Mouse (Mus musculus): ENCODE measurements at regions not wholly inside any gene's neighbourhood (a gene's known extent, or its start where the extent isn't known, plus 50 kb on each side); places are given as distances from the start of the nearest gene placed in this dataset.

GRCm38 (mm10) chr13:116795041-116795440 lies 230.3 kb downstream of the Parp8 start:
- DNase-seq (ENCODE audit: low spot score in 2 of 2) = no peak

DNA sequence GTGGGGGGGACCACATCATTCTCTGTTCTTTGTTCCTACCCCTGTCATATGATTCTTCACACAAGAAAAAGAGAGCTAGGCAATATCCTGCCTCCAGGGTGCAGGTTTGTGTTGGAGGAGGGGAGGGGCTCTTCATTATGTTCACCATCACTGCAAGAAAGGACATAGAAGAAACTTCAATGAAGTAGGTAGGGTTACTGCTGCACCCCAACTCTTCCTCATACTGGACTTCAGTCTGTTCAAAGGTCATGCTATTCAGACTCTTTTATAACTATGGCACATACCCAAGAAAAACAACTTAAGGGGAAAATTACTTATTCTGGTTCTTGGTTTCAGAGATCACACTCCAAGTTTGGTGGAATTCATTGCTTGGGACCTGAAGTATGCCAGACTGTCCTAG lies 243.7 kb downstream of the Parp8 start:
- DNase-seq (ENCODE audit: low spot score in 2 of 2) = no peak

- no peak for DNase-seq (ENCODE audit: low spot score in 2 of 2)
Observed at GRCm38 (mm10) chr13:116765491-116765890, 259.8 kb downstream of the Parp8 start.

GRCm38 (mm10) chr13:116759912-116760311 lies 265.4 kb downstream of the Parp8 start:
- DNase-seq (ENCODE audit: low spot score in 2 of 2) = no peak

- DNase-seq (ENCODE audit: low spot score in 2 of 2) = no peak
Observed at GRCm38 (mm10) chr13:116740825-116741224, 284.5 kb downstream of the Parp8 start.

- no peak for DNase-seq (ENCODE audit: low spot score in 2 of 2)
Observed at GRCm38 (mm10) chr13:116723361-116724153, 301.8 kb downstream of the Parp8 start.

DNA sequence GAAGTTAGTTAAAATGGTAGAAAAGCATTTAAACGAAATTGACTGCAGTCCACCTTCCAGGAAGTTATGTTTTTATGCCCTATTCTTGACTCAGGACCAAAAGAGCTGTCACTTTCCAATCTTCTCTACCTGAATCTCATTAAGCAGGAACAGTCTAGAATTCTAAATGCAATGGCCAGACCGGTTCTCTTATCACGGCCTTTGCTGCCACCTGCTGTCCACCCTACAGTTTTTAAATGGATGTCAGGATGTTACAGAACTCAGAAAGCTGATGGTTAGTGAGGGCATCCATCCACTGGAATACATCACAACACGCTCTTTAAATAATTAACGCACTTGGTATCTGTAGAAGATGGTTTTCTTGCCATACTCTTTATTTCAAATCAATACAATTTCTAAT lies 310.5 kb downstream of the Parp8 start:
- DNase-seq (ENCODE audit: low spot score in 2 of 2) = peak in 1 of 2 experiments; percentile 6

DNA sequence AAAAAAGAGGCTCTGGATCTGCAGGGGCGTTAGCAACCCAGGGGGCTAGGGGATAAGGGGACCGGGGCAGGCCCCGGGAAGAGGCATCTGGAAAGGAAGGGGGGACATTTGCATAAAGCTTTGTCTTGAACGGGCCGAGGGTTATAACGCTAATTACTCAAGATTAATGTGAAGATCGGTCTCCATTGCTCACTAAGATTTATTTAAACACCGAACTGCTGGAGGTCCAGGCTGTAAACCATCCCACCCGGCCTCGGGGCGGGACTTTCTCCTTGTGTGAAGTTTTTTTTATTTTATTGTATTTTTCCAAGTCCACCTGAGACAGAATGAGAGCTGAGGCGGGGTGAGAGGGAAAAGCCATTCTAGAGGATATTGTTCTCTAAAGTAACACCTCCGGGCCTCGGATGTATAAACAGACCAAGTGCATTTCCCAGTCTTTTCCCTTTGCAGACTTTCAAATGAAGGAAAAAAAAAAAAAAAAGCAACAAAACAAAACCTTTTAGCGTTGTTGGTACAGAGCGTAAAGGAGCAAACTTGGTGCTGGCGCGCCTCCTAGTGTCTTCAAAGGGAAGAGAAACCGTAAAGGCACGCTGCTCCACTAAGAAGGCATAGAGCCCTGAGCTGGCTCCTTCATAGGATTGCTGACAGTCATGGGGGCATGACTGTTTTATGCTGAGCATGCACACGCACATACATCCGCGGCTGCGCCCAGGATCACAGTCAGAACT lies 313.3 kb downstream of the Parp8 start:
- peak in 1 of 2 experiments; percentile 37 for DNase-seq (ENCODE audit: low spot score in 2 of 2)

DNA sequence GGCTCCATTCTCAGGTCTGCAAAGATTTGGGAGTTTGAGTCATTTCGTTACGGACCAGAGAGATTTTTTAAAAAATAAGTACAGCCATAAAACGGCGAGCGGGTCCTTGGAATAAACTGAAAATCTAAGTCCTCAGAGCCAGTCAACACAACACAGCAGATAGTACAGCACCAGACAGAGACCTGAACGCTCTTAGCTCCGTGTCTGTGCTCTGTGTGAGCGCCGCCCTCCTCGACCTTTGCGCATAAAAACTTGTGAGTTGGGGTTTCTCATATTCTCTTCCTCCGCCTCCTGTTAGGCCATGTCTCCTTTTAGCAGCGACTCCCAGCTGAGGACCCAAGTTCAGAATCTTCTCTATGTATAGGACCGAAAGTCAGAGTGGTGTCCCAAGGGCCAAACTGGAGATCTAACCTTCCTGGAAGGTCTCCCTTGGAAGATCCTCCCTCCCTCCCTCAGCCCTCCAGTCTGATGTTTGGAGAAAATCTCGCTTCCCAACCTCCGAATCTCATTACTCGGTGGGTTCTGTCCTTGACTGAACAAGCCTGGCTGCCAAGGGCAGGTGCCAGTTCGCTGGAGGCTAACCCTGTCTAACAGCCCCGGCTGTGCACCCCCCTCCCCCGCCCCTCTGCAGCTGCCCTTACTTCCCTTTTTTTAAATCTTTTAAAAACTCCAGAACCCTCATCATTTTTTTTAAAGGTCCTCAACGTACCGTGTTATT lies 314.0 kb downstream of the Parp8 start:
- DNase-seq (ENCODE audit: low spot score in 2 of 2) = peak in 1 of 2 experiments; percentile 6

- no peak for DNase-seq (ENCODE audit: low spot score in 2 of 2)
Observed at GRCm38 (mm10) chr13:116709671-116710070, 315.7 kb downstream of the Parp8 start.

- no peak for DNase-seq (ENCODE audit: low spot score in 2 of 2)
Observed at GRCm38 (mm10) chr13:116708846-116709245, 316.5 kb downstream of the Parp8 start.

GRCm38 (mm10) chr13:116708456-116708780 lies 316.9 kb downstream of the Parp8 start:
- no peak for DNase-seq (ENCODE audit: low spot score in 2 of 2)

GRCm38 (mm10) chr13:116707621-116708455 lies 317.5 kb downstream of the Parp8 start:
- no peak for DNase-seq (ENCODE audit: low spot score in 2 of 2)

GRCm38 (mm10) chr13:116706401-116707330 lies 318.7 kb downstream of the Parp8 start:
- no peak for DNase-seq (ENCODE audit: low spot score in 2 of 2)

GRCm38 (mm10) chr13:116705611-116706386 lies 319.5 kb downstream of the Parp8 start:
- no peak for DNase-seq (ENCODE audit: low spot score in 2 of 2)

- no peak for DNase-seq (ENCODE audit: low spot score in 2 of 2)
Observed at GRCm38 (mm10) chr13:116688714-116689113, 336.6 kb downstream of the Parp8 start.
